Mouse (Mus musculus): ENCODE measurements around the gene Adam26a. TPM values are rescaled to one million over a fixed set of nuclear protein-coding genes. Genes with fewer than 3 reads are reported as not detected.
"Not testable (repeated sequence)": the region's sequence is repeated elsewhere in the genome, so short reads cannot be mapped to it uniquely, and the experiment has no call there.

The Adam26a gene
- total RNA-seq (2014; fragmentation: Nextera tagmentation): not detected in 2 replicates
- total RNA-seq (2017): not detected in 2 replicates

DNA sequence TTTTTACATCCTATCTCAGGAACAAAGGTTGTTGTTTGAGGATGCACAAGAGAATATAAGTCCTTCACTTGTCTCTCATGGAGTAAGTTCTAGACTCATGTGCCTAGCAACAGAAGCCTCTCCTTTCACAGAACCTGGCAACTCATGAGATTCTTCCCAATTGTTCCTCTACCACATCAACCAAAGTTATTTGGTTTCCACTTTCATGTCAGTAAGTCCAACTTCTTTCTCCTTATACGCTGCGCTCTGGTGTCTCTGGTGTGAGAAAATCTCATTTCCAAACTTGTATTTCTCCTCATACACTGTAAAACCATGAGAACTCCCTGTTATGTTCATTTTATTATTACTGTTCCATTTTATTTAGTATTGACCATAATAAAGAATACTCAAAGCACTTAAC, at the start of gene Adam26a:
Gene Adam26a, minus strand, starts transcription at position 101 of the 400 bp plus-strand sequence.
- ATAC-seq (replicated peaks; ENCODE audit: low FRiP score, low TSS enrichment, poor library complexity, severe bottlenecking): not testable (repeated sequence)

DNA sequence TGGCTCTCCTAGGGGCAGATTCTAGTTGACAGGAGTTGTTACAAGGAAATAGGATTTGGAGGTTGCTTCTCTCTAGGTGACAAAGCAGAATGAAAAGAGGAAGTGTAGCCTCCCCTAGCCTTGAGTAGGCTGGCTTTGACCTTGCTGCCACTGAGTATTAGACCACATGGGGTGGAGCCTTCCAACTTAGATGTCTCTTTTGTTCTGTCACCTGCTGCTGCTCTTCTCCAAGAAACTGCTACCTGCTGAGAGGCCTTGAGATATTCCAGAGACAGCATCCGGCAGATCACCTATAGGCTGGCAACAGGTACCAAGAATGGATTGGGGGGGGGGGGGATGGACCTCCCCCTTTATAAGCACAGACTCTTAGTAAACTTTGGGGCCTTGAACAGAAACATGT, 39.5 kb upstream of the Adam26a start:
- ATAC-seq (replicated peaks; ENCODE audit: low FRiP score, low TSS enrichment, poor library complexity, severe bottlenecking): no peak

DNA sequence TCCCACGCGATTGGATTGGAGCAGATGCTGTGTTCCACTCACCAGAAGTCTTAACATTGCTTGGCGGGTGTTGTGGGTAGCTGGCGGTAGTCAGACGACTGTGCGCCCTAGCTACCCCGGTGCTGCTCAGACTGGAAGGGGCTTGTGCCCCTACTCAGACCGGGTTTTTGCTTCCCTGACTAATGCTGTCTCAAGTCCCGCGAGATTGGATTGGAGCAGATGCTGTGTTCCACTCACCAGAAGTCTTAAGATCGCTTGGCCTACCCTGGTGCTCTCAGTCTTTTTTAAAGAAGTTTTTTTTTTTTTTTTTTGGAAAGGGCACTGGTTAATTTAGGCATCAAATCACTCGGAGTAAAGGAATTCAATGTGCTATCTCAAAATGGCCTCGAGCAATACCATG, 27.1 kb upstream of the Adam26a start:
- ATAC-seq (replicated peaks; ENCODE audit: low FRiP score, low TSS enrichment, poor library complexity, severe bottlenecking): not testable (repeated sequence)

DNA sequence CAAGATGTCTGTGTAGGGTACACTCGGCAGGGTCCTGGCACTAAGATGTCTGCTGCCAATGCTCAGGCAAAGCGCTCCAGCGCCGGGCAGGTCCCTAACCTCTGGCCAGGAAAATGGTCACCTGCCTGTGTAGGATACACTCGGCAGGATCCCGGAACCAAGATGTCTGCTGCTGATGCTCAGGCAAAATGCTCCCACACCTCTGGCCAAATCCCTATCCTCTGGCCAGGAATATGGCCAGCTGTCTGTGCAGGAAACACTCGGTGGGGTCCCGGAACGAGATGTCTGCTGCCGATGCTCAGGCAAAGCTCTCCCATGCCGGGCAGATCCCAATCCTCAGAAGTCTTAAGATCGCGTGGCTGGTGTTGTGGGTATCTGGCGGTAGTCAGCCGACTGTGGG, 26.7 kb upstream of the Adam26a start:
- ATAC-seq (replicated peaks; ENCODE audit: low FRiP score, low TSS enrichment, poor library complexity, severe bottlenecking): not testable (repeated sequence)

DNA sequence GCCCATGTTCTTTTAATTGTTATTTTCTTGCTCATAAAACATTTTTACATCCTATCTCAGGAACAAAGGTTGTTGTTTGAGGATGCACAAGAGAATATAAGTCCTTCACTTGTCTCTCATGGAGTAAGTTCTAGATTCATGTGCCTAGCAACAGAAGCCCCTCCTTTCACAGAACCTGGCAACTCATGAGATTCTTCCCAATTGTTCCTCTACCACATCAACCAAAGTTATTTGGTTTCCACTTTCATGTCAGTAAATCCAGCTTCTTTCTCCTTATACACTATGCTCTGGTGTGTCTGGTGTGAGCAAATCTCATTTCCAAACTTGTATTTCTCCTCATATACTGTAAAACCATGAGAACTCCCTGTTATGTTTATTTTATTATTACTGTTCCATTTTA, 48.5 kb downstream of the Adam26a start, which contains the start of gene Adam26b:
Gene Adam26b, minus strand, starts transcription at position 101 of the 400 bp plus-strand sequence.
- not testable (repeated sequence) for ATAC-seq (replicated peaks; ENCODE audit: low FRiP score, low TSS enrichment, poor library complexity, severe bottlenecking)

Other genes with a start within 250 kb of the Adam26a start
- not detected in 2 replicates for gene Adam26b, start 48.6 kb downstream of the Adam26a start, total RNA-seq (2014; fragmentation: Nextera tagmentation)
- gene Adam26b, start 48.6 kb downstream of the Adam26a start, total RNA-seq (2017): not detected in 2 replicates
- gene Gm5346, start 50.6 kb upstream of the Adam26a start, total RNA-seq (2014; fragmentation: Nextera tagmentation): not detected in 2 replicates
- not detected in 2 replicates for gene Gm5346, start 50.6 kb upstream of the Adam26a start, total RNA-seq (2017)
- gene Adam34, start 133.3 kb upstream of the Adam26a start, total RNA-seq (2014; fragmentation: Nextera tagmentation): not detected in 2 replicates
- not detected in 2 replicates for gene Adam34, start 133.3 kb upstream of the Adam26a start, total RNA-seq (2017)